Mouse (Mus musculus): Measurements from ENCODE around the gene Gpam. TPM values are rescaled to one million over a fixed set of nuclear protein-coding genes. Genes with fewer than 3 reads are reported as not detected.

The Gpam gene
- polyA plus RNA-seq, 2 experiments = 15.9 to 16.0 TPM

DNA sequence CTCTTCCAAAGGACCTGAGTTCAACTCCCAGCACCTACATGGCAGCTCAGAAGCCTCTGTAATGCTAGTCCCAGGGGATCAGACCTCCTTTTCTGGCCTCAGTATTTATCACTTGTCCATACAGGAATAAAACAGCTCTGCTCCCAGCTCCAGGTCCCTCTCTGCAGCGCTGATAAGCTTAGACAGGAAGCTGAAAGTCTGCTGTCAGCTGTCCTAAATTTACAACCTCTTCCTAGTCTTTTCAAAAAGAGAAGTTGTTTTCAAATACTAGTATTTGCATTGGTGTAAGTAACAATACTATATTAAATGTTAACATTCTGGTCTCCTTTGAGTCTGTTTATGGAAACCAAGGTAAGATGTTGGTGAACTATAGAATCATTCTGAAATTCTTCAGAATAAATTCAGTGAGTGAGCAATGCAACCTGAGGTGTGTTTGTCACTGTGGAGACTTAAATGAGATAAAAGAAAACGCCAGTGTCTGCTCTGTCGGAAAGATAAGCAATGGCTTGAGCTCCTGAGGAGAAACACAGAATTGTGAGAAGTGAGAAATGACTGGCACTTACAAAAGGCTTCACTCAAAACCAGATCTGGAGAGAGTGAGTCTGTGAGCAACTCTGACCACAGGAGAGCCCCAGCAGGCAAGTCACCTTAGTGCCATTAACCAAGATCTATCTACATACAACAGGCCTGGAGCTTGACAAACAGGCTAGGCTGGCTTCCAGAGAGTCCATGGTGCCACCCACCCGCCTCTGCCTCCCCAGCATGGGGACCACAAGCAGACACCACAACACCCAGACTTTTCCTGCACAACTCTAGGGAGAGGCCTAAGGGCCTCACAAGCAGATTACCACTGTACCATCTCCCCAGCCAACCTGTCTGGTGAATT is 41.8 kb downstream of the Gpam start:
- H3K27me3 ChIP-seq (ENCODE audit: control insufficient read depth, insufficient read depth, low read length) = no peaks in the 10 kb centered on the region
- H3K9me3 ChIP-seq (ENCODE audit: control insufficient read depth, low read length) = no peaks in the 10 kb centered on the region
- no peak for DNase-seq (ENCODE audit: low spot score)
- no peak overlapping the region for H3K9ac ChIP-seq (ENCODE audit: low read depth, low read length, severe bottlenecking)
- WGBS = 86% methylated on average over 4 of the region's 4 CpGs
- peaks cover 94% of the 10 kb centered on the region for H3K36me3 ChIP-seq (ENCODE audit: control insufficient read depth, insufficient read depth, low read length)
- H3K4me2 ChIP-seq (replicated peaks; ENCODE audit: low read depth, low read length, severe bottlenecking) = no peak overlapping the region
- no peak for TF ChIP-seq POLR2A (IDR thresholded peaks at IDR 0.05; ENCODE audit: borderline replicate concordance, extremely low read depth, insufficient read depth, insufficient read length)
- no peak overlapping the region for H3K4me3 ChIP-seq (replicated peaks; ENCODE audit: low read length)
- H3K4me1 ChIP-seq (ENCODE audit: control insufficient read depth, insufficient read depth, low read length) = no peaks in the 10 kb centered on the region
- no peak overlapping the region for H3K27ac ChIP-seq (replicated peaks; ENCODE audit: low read depth, low read length)
- ATAC-seq (ENCODE audit: low FRiP score, low read depth) = no peak

DNA sequence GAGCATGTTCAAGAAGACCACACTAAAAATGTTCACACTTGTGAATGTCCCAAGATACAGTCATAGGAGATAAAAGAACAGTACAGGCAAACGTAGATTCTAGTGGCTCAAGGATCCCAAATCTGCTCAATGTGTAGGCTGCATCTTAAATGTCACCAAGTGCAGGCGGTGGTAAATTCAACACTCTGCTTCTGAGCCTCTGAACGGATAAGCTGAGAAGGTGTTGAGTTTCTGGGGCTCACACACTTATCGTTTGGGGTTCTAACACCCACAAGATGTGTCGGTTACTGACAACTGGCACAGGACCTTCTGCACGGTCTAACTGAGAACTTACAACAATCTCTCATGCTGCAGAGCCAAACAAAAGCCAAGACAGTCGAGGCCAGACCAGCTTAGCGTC is 50.2 kb downstream of the Gpam start:
- Histone ChIP-seq H3K4me1 (ENCODE audit: control insufficient read depth, insufficient read depth, low read length) (no peaks in the 10 kb centered on the region), H3K36me3 (ENCODE audit: control insufficient read depth, insufficient read depth, low read length) (peaks cover 90% of the 10 kb centered on the region), H3K9me3 (ENCODE audit: control insufficient read depth, low read length) (no peaks in the 10 kb centered on the region), H3K27me3 (ENCODE audit: control insufficient read depth, insufficient read depth, low read length) (no peaks in the 10 kb centered on the region), H3K9ac (ENCODE audit: low read depth, low read length, severe bottlenecking) (no peak overlapping the region), H3K4me2 (replicated peaks; ENCODE audit: low read depth, low read length, severe bottlenecking) (no peak overlapping the region), H3K4me3 (replicated peaks; ENCODE audit: low read length) (no peak overlapping the region), H3K27ac (replicated peaks; ENCODE audit: low read depth, low read length) (no peak overlapping the region)
- DNase-seq (ENCODE audit: low spot score) (no peak), ATAC-seq (ENCODE audit: low FRiP score, low read depth) (no peak)
- 84% methylated on average over 8 of the region's 8 CpGs for WGBS
- TF ChIP-seq POLR2A (IDR thresholded peaks at IDR 0.05; ENCODE audit: borderline replicate concordance, extremely low read depth, insufficient read depth, insufficient read length) = no peak

DNA sequence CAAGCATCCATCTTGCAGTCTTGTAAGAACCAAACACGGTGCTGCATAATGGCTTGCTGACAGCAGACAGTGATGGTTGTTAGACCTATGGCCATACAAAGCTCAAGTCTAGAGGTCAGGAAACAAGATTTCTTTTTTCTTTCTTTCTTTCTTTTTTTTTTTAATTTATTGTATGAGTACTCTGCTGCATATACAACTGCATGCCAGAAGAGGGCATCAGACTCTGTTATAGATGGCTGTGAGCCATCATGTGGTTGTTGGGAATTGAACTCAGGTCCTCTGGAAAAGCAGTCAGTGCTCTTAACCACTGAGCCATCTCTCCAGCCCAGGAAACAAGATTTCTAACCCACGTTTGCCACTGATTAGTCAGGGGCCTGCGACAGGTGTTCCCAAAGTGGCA is 54.0 kb downstream of the Gpam start:
- Histone ChIP-seq H3K4me2 (replicated peaks; ENCODE audit: low read depth, low read length, severe bottlenecking) (no peak overlapping the region), H3K4me1 (ENCODE audit: control insufficient read depth, insufficient read depth, low read length) (no peaks in the 10 kb centered on the region), H3K4me3 (replicated peaks; ENCODE audit: low read length) (no peak overlapping the region), H3K27ac (replicated peaks; ENCODE audit: low read depth, low read length) (no peak overlapping the region), H3K27me3 (ENCODE audit: control insufficient read depth, insufficient read depth, low read length) (no peaks in the 10 kb centered on the region), H3K9ac (ENCODE audit: low read depth, low read length, severe bottlenecking) (no peak overlapping the region), H3K36me3 (ENCODE audit: control insufficient read depth, insufficient read depth, low read length) (peaks cover 88% of the 10 kb centered on the region), H3K9me3 (ENCODE audit: control insufficient read depth, low read length) (no peaks in the 10 kb centered on the region)
- TF ChIP-seq POLR2A (IDR thresholded peaks at IDR 0.05; ENCODE audit: borderline replicate concordance, extremely low read depth, insufficient read depth, insufficient read length) = no peak
- no peak for ATAC-seq (ENCODE audit: low FRiP score, low read depth)
- DNase-seq (ENCODE audit: low spot score) = no peak
- WGBS = 87% methylated on average over 3 of the region's 3 CpGs

DNA sequence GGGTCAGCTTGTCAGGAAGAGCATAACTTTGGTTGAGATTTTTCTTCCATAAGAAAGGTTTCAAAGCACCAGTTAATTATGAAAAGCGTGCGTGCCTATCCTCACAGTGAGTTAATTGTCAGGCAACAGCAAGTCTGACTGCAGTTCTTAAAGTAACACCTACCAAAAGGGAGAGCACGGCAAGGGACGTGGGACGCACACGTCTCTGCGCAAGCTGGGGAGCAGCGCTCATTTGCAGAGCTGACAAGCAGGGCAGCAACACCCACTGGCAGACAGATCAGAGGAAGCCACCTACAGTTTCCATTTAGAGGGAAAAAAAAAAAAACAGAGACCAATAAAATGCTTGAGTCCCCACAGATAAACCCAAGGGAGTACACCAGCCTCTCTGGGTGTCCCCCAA is 58.0 kb downstream of the Gpam start:
- no peak overlapping the region for H3K27ac ChIP-seq (replicated peaks; ENCODE audit: low read depth, low read length)
- no peaks in the 10 kb centered on the region for H3K9me3 ChIP-seq (ENCODE audit: control insufficient read depth, low read length)
- no peak for DNase-seq (ENCODE audit: low spot score)
- no peaks in the 10 kb centered on the region for H3K27me3 ChIP-seq (ENCODE audit: control insufficient read depth, insufficient read depth, low read length)
- TF ChIP-seq POLR2A (IDR thresholded peaks at IDR 0.05; ENCODE audit: borderline replicate concordance, extremely low read depth, insufficient read depth, insufficient read length) = no peak
- 89% methylated on average over 8 of the region's 8 CpGs for WGBS
- no peak overlapping the region for H3K4me3 ChIP-seq (replicated peaks; ENCODE audit: low read length)
- no peak overlapping the region for H3K9ac ChIP-seq (ENCODE audit: low read depth, low read length, severe bottlenecking)
- no peak overlapping the region for H3K4me2 ChIP-seq (replicated peaks; ENCODE audit: low read depth, low read length, severe bottlenecking)
- H3K4me1 ChIP-seq (ENCODE audit: control insufficient read depth, insufficient read depth, low read length) = no peaks in the 10 kb centered on the region
- H3K36me3 ChIP-seq (ENCODE audit: control insufficient read depth, insufficient read depth, low read length) = peaks cover 60% of the 10 kb centered on the region
- no peak for ATAC-seq (ENCODE audit: low FRiP score, low read depth)

DNA sequence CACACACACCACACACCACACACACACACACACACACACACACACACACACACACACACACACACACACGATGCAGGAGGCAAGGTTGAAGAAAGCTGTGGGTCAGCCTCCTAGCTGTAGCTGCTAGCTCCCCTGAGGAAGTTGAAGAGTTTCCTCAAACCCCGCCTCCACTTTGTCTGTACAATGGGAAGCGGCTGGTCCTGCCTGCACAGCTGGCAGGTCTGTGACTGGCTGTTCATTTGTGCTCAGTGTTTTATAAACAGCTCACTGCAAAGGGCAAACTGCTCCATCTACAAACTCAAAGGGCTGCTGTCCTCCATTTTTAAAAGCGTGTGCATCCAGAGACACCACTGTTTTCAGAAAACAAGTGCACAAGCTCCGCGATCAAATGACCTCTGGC is 63.8 kb downstream of the Gpam start:
- H3K9ac ChIP-seq (ENCODE audit: low read depth, low read length, severe bottlenecking) = no peak overlapping the region
- no peak overlapping the region for H3K4me2 ChIP-seq (replicated peaks; ENCODE audit: low read depth, low read length, severe bottlenecking)
- no peak for ATAC-seq (ENCODE audit: low FRiP score, low read depth)
- no peaks in the 10 kb centered on the region for H3K9me3 ChIP-seq (ENCODE audit: control insufficient read depth, low read length)
- H3K4me1 ChIP-seq (ENCODE audit: control insufficient read depth, insufficient read depth, low read length) = no peaks in the 10 kb centered on the region
- no peaks in the 10 kb centered on the region for H3K27me3 ChIP-seq (ENCODE audit: control insufficient read depth, insufficient read depth, low read length)
- H3K27ac ChIP-seq (replicated peaks; ENCODE audit: low read depth, low read length) = no peak overlapping the region
- peaks cover 12% of the 10 kb centered on the region for H3K36me3 ChIP-seq (ENCODE audit: control insufficient read depth, insufficient read depth, low read length)
- peak; percentile 14 for DNase-seq (ENCODE audit: low spot score)
- WGBS = 44% methylated on average over 6 of the region's 6 CpGs
- no peak for TF ChIP-seq POLR2A (IDR thresholded peaks at IDR 0.05; ENCODE audit: borderline replicate concordance, extremely low read depth, insufficient read depth, insufficient read length)
- no peak overlapping the region for H3K4me3 ChIP-seq (replicated peaks; ENCODE audit: low read length)
